Mouse (Mus musculus) megakaryocyte progenitor cell, adult 5-6 weeks (primary cell): Measurements from ENCODE around the gene Ear14. TPM values are rescaled to one million over a fixed set of nuclear protein-coding genes. Genes with fewer than 3 reads are reported as not detected.
A peak's percentile ranks its signal among the peaks of the same experiment; 100 is the strongest.

Experiments used
- ATAC-seq: replicated peaks from 2 replicates; pipeline ENCODE4 v1.8.0; 2016; ENCODE audit warnings: mild to moderate bottlenecking, moderate TSS enrichment, inconsistent platforms; ENCODE audit not compliant: poor library complexity
- total RNA-seq, 2 experiments: library from RNA; stranded (forward) in 1 of 2; stranded (reverse) in 1 of 2; fragments of 157-497, 149-512 nt in 1 of 2; fragments of 200-1000 nt in 1 of 2; gene quantifications; 2 replicates each; pipeline versions ENCODE4 v1.2.3 to v1.2.4; 2015 to 2017

Ear14 gene
- total RNA-seq, 2 experiments from 2014 or later = not detected

DNA sequence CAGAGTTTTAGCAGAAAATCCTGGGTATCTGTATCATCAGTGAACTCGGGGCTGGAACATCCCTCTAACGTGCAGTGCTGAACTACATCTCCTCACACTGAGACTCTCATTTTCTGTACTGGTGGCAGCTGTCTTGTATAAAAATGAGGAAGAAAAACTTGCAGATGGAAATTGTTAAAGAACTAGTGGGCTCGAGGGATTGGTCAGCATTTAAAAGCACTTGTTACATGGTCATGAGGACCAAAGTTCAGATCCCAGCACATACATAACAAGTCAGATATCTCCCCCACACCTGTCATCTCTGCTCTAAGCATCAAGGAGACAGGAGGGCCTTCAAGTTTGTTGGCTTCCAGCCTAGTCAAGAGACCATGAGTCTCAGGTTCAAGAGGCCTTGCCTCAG lies 47.2 kb downstream of the Ear14 start:
- 0 out of 2 replicates have a peak, but pooled peaks have one; percentile 14 for ATAC-seq

DNA sequence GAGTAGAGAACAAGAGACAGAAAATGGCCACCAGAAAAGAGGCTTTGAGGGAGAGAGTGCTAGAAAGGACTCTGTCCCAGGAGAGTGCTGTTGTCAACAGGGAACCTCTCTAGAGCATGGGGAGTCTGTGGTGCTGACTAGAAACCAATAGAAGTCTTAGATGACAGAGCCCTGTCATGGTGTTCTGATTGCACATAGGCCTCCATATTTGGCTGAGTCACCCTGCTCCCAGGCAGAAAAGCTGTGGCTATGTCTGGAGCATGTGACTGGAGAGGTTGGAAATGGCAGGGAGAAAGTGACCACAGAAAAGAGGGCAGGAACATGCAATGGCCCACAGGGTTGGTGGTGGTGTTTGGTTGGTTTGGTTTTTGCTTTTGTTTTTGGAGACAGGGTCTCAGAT lies 49.0 kb downstream of the Ear14 start:
- ATAC-seq = peak; percentile 45

DNA sequence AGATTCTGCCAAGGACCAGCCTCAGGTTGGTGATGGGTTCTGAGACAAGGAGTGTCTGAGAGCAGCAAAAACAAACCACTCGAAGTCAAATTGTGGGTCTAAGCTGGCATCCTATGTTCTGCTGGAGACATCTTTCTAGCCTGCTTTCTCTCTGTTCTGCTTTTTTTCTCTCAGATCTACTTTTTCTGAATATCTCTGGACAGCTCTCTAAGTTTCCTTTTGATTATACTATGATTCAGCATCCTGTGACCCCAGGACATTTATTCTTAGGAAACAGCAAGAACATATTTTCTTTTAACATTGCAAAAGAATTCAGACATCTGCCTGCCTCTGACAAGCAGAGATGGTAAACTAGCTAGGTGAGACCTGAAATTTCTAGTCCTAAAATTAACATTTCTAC lies 50.4 kb downstream of the Ear14 start:
- 0 out of 2 replicates have a peak, but pooled peaks have one; percentile 29 for ATAC-seq

Other genes starting within 250 kb of the Ear14 start
- gene Pnp2, start 247.4 kb upstream of the Ear14 start, total RNA-seq (2015) = 11.0 and 16.1 TPM in 2 replicates
- 6.0 and 8.1 TPM in 2 replicates for gene Pnp2, start 247.4 kb upstream of the Ear14 start, total RNA-seq (2017)
- gene Rnase10, start 195.6 kb upstream of the Ear14 start, total RNA-seq (2015) = 0.78 and 3.3 TPM in 2 replicates
- 0.64 and 5.2 TPM in 2 replicates for gene Rnase10, start 195.6 kb upstream of the Ear14 start, total RNA-seq (2017)
- gene Rnase9, start 161.5 kb upstream of the Ear14 start, total RNA-seq (2015) = not detected in 2 replicates
- not detected in 2 replicates for gene Rnase9, start 161.5 kb upstream of the Ear14 start, total RNA-seq (2017)
- gene Rnase11, start 153.2 kb upstream of the Ear14 start, total RNA-seq (2015) = not detected in 2 replicates
- gene Rnase11, start 153.2 kb upstream of the Ear14 start, total RNA-seq (2017) = not detected in 2 replicates
- 6.2 and 8.9 TPM in 2 replicates for gene Rnase12, start 145.7 kb upstream of the Ear14 start, total RNA-seq (2015)
- gene Rnase12, start 145.7 kb upstream of the Ear14 start, total RNA-seq (2017) = 4.9 and 5.0 TPM in 2 replicates
- not detected in 2 replicates for gene Olfr750, start 129.0 kb upstream of the Ear14 start, total RNA-seq (2015)
- not detected in 2 replicates for gene Olfr750, start 129.0 kb upstream of the Ear14 start, total RNA-seq (2017)
- 4.8 and 7.1 TPM in 2 replicates for gene Rnase4, start 112.3 kb upstream of the Ear14 start, total RNA-seq (2015)
- gene Rnase4, start 112.3 kb upstream of the Ear14 start, total RNA-seq (2017) = 1.7 and 2.4 TPM in 2 replicates
- gene Ang, start 112.2 kb upstream of the Ear14 start, total RNA-seq (2015) = 1.8 and 2.0 TPM in 2 replicates
- gene Ang, start 112.2 kb upstream of the Ear14 start, total RNA-seq (2017) = 1.3 and 1.4 TPM in 2 replicates
- not detected in 2 replicates for gene Eddm3b, start 89.0 kb upstream of the Ear14 start, total RNA-seq (2015)
- gene Eddm3b, start 89.0 kb upstream of the Ear14 start, total RNA-seq (2017) = not detected in 2 replicates
- 9.2 and 14.6 TPM in 2 replicates for gene Rnase6, start 79.5 kb upstream of the Ear14 start, total RNA-seq (2015)
- gene Rnase6, start 79.5 kb upstream of the Ear14 start, total RNA-seq (2017) = 20.7 and 22.2 TPM in 2 replicates
- gene Rnase1, start 56.6 kb upstream of the Ear14 start, total RNA-seq (2015) = not detected in 2 replicates
- not detected in 2 replicates for gene Rnase1, start 56.6 kb upstream of the Ear14 start, total RNA-seq (2017)
- not detected in 2 replicates for gene Rnase2b, start 41.1 kb upstream of the Ear14 start, total RNA-seq (2015)
- gene Rnase2b, start 41.1 kb upstream of the Ear14 start, total RNA-seq (2017) = not detected in 2 replicates
- gene Ang2, start 4.2 kb upstream of the Ear14 start, total RNA-seq (2015) = not detected in 2 replicates
- not detected in 2 replicates for gene Ang2, start 4.2 kb upstream of the Ear14 start, total RNA-seq (2017)
- gene Rnase2a, start 52.7 kb downstream of the Ear14 start, total RNA-seq (2015) = not detected in 2 replicates
- not detected in 2 replicates for gene Rnase2a, start 52.7 kb downstream of the Ear14 start, total RNA-seq (2017)
- gene Gm7247, start 158.4 kb downstream of the Ear14 start, total RNA-seq (2015) = not detected in 2 replicates
- not detected in 2 replicates for gene Gm7247, start 158.4 kb downstream of the Ear14 start, total RNA-seq (2017)
- not detected in 2 replicates for gene Vmn2r88, start 207.4 kb downstream of the Ear14 start, total RNA-seq (2015)
- gene Vmn2r88, start 207.4 kb downstream of the Ear14 start, total RNA-seq (2017) = not detected in 2 replicates
- gene Vmn2r89, start 248.5 kb downstream of the Ear14 start, total RNA-seq (2015) = not detected in 2 replicates
- not detected in 2 replicates for gene Vmn2r89, start 248.5 kb downstream of the Ear14 start, total RNA-seq (2017)